Mouse (Mus musculus): ENCODE results near the gene Dnajc22. TPM values are rescaled to one million over a fixed set of nuclear protein-coding genes. Genes with fewer than 3 reads are reported as not detected.

The Dnajc22 gene
- total and polyA plus RNA-seq, 3 experiments = 0.16 TPM; not detected in 2

DNA sequence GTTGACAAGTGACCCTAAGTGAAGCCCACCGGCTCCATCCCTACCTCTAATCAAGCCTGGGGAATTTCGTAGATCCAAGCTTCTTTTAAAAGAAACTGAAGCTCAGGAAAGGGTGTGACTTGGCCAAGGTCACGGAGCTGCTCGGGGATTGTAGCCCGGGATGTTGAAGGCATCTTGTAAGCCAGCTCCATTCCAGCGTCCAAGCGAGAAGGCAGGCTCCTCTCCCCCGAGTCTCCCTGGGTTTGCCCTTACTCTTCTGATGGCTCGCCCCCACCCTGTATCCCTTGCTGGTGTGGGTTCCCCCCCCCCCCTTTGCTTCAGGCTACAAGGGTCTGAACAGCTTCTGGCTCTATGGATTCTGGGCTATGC lies 5.5 kb downstream of the Dnajc22 start:
- H3K27me3 ChIP-seq (ENCODE audit: insufficient read depth, low read length) = peaks cover 70% of the 10 kb centered on the region
- H3K36me3 ChIP-seq (replicated peaks) = no peaks in the 10 kb centered on the region
- no peaks in the 10 kb centered on the region for H3K9me3 ChIP-seq (replicated peaks)
- DNase-seq (ENCODE audit: low spot score) (no peak), ATAC-seq (ENCODE audit: extremely low read depth, insufficient number of reproducible peaks, low FRiP score, poor library complexity, severe bottlenecking) (no peak)
- peaks cover 2% of the 10 kb centered on the region for H3K4me1 ChIP-seq (ENCODE audit: insufficient read depth, low read depth, low read length)
- H3K4me3 ChIP-seq (ENCODE audit: low read depth, low read length) = no peak overlapping the region
- no peak for TF ChIP-seq GATA1 (IDR thresholded peaks at IDR 0.05; ENCODE audit: borderline replicate concordance, low read length)
- no peak for TF ChIP-seq TAL1 (conservative IDR thresholded peaks at IDR 0.05; ENCODE audit: low read depth, low read length)
- TF ChIP-seq POLR2AphosphoS5 (IDR thresholded peaks at IDR 0.05; ENCODE audit: insufficient replicate concordance, low read depth, low read length) = no peak
- no peak for TF ChIP-seq GATA2 (IDR thresholded peaks at IDR 0.05; ENCODE audit: borderline replicate concordance, low read depth, low read length)
- no peak for TF ChIP-seq CTCF (IDR thresholded peaks at IDR 0.05; ENCODE audit: low read depth, low read length)

DNA sequence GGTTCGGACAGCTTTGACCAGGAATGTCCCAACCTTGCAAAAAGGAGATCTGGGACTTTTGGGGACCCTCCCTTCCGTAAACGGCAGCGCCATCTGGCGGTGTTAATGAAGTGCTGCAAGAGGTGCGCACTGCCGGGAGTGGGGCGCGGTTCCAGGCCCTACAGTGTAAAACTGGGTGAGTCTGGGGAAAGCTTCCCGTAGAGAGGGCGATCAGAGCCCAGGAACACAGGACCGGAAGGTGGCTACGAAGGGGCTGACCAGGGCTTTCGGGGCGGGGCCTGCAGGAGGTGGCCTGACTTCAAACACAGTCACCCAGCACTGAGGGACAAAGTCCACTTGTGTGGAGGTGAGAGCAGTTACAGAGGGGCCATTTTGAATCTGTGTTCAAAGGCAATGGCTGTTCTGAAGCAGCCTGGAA lies 6.2 kb downstream of the Dnajc22 start:
- H3K9me3 ChIP-seq (replicated peaks) = no peaks in the 10 kb centered on the region
- TF ChIP-seq CTCF (IDR thresholded peaks at IDR 0.05; ENCODE audit: low read depth, low read length) = peak; percentile 16; the same call in 1 of the 2 replicates
- no peak for TF ChIP-seq TAL1 (conservative IDR thresholded peaks at IDR 0.05; ENCODE audit: low read depth, low read length)
- no peak for TF ChIP-seq POLR2AphosphoS5 (IDR thresholded peaks at IDR 0.05; ENCODE audit: insufficient replicate concordance, low read depth, low read length)
- no peak for TF ChIP-seq GATA1 (IDR thresholded peaks at IDR 0.05; ENCODE audit: borderline replicate concordance, low read length)
- no peaks in the 10 kb centered on the region; the same call in 1 of the 2 replicates for H3K4me1 ChIP-seq (ENCODE audit: insufficient read depth, low read depth, low read length)
- DNase-seq (ENCODE audit: low spot score) (no peak), ATAC-seq (ENCODE audit: extremely low read depth, insufficient number of reproducible peaks, low FRiP score, poor library complexity, severe bottlenecking) (no peak)
- peaks cover 66% of the 10 kb centered on the region for H3K27me3 ChIP-seq (ENCODE audit: insufficient read depth, low read length)
- no peak overlapping the region for H3K4me3 ChIP-seq (ENCODE audit: low read depth, low read length)
- H3K36me3 ChIP-seq (replicated peaks) = no peaks in the 10 kb centered on the region

DNA sequence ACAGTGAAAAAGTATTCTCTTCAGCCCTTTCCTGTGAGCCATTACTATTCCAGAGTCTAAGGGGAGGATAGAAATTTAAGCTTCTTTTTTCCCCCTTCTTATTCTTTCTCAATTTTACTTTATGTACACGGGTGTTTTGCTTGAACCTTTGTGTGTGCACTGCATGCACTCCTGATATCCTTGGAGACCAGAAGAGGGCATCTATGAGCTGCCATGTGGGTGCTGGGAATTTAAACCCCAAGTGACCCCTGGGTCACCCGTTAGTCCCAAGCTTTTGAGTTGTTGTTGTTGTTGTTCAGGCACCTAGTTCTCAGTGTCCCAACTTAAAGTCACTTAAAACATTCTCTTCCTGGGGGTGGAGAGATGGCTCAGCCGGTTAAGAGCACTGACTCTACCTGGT lies 7.0 kb downstream of the Dnajc22 start:
- Histone ChIP-seq H3K4me1 (ENCODE audit: insufficient read depth, low read depth, low read length) (no peaks in the 10 kb centered on the region; the same call in 1 of the 2 replicates), H3K36me3 (replicated peaks) (no peaks in the 10 kb centered on the region), H3K4me3 (ENCODE audit: low read depth, low read length) (no peak overlapping the region), H3K9me3 (replicated peaks) (no peaks in the 10 kb centered on the region), H3K27me3 (ENCODE audit: insufficient read depth, low read length) (peaks cover 61% of the 10 kb centered on the region)
- no peak for DNase-seq (ENCODE audit: low spot score)
- no peak for ATAC-seq (ENCODE audit: extremely low read depth, insufficient number of reproducible peaks, low FRiP score, poor library complexity, severe bottlenecking)
- TF ChIP-seq GATA1 (IDR thresholded peaks at IDR 0.05; ENCODE audit: borderline replicate concordance, low read length) = no peak
- TF ChIP-seq TAL1 (conservative IDR thresholded peaks at IDR 0.05; ENCODE audit: low read depth, low read length) = no peak
- TF ChIP-seq CTCF (IDR thresholded peaks at IDR 0.05; ENCODE audit: low read depth, low read length) = no peak
- TF ChIP-seq GATA2 (IDR thresholded peaks at IDR 0.05; ENCODE audit: borderline replicate concordance, low read depth, low read length) = no peak
- no peak for TF ChIP-seq POLR2AphosphoS5 (IDR thresholded peaks at IDR 0.05; ENCODE audit: insufficient replicate concordance, low read depth, low read length)

DNA sequence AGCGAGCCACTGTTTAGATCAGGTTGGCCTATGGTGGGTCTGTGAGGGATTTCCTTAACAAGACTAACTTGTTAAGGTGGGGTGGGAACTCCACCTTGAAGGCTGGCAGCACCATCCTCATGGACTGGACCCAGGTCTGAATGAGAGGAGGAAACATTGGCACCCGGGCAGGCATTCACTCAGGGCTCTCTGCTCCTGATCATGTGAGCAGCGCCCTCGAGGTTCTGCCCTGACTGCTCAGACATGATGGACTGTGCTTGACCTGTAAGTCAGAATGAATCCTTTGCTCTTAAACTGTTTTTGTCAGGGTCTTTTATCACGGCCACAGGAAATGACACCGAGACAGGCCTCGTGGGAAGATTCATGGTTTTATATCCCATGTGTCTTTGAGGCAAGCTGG lies 12.3 kb downstream of the Dnajc22 start:
- no peaks in the 10 kb centered on the region for H3K4me1 ChIP-seq (ENCODE audit: insufficient read depth, low read depth, low read length)
- TF ChIP-seq GATA2 (IDR thresholded peaks at IDR 0.05; ENCODE audit: borderline replicate concordance, low read depth, low read length) = no peak
- no peak for TF ChIP-seq CTCF (IDR thresholded peaks at IDR 0.05; ENCODE audit: low read depth, low read length)
- no peak for TF ChIP-seq GATA1 (IDR thresholded peaks at IDR 0.05; ENCODE audit: borderline replicate concordance, low read length)
- TF ChIP-seq TAL1 (conservative IDR thresholded peaks at IDR 0.05; ENCODE audit: low read depth, low read length) = no peak
- TF ChIP-seq POLR2AphosphoS5 (IDR thresholded peaks at IDR 0.05; ENCODE audit: insufficient replicate concordance, low read depth, low read length) = no peak
- no peak for ATAC-seq (ENCODE audit: extremely low read depth, insufficient number of reproducible peaks, low FRiP score, poor library complexity, severe bottlenecking)
- no peaks in the 10 kb centered on the region for H3K36me3 ChIP-seq (replicated peaks)
- no peaks in the 10 kb centered on the region for H3K9me3 ChIP-seq (replicated peaks)
- no peak overlapping the region for H3K4me3 ChIP-seq (ENCODE audit: low read depth, low read length)
- DNase-seq (ENCODE audit: low spot score) = no peak
- H3K27me3 ChIP-seq (ENCODE audit: insufficient read depth, low read length) = peaks cover 16% of the 10 kb centered on the region

DNA sequence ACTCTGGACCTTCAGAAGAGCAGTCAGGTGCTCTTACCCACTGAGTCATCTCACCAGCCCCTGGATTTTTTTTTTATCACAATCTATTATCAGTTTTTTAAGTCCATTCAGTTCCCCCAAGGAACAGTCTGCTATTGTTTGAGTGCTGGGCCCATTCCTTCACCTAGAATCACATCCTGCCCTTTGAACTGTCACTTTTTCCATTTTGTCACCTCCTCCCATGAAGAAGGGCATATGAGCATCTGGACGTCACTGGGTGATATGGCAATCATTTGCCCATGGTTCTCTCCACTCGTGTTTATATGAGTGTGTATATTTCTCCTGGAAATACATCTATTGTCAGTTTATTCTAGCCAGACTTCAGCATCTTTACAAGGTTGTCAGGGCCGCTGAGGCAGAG lies 14.9 kb downstream of the Dnajc22 start:
- H3K4me3 ChIP-seq (ENCODE audit: low read depth, low read length) = no peak overlapping the region
- H3K4me1 ChIP-seq (ENCODE audit: insufficient read depth, low read depth, low read length) = no peaks in the 10 kb centered on the region
- ATAC-seq (ENCODE audit: extremely low read depth, insufficient number of reproducible peaks, low FRiP score, poor library complexity, severe bottlenecking) (no peak), DNase-seq (ENCODE audit: low spot score) (no peak)
- H3K9me3 ChIP-seq (replicated peaks) = no peaks in the 10 kb centered on the region
- H3K36me3 ChIP-seq (replicated peaks) = no peaks in the 10 kb centered on the region
- TF ChIP-seq POLR2AphosphoS5 (IDR thresholded peaks at IDR 0.05; ENCODE audit: insufficient replicate concordance, low read depth, low read length) (no peak), CTCF (IDR thresholded peaks at IDR 0.05; ENCODE audit: low read depth, low read length) (no peak), GATA1 (IDR thresholded peaks at IDR 0.05; ENCODE audit: borderline replicate concordance, low read length) (no peak), GATA2 (IDR thresholded peaks at IDR 0.05; ENCODE audit: borderline replicate concordance, low read depth, low read length) (no peak), TAL1 (conservative IDR thresholded peaks at IDR 0.05; ENCODE audit: low read depth, low read length) (no peak)
- peaks cover 7% of the 10 kb centered on the region for H3K27me3 ChIP-seq (ENCODE audit: insufficient read depth, low read length)

DNA sequence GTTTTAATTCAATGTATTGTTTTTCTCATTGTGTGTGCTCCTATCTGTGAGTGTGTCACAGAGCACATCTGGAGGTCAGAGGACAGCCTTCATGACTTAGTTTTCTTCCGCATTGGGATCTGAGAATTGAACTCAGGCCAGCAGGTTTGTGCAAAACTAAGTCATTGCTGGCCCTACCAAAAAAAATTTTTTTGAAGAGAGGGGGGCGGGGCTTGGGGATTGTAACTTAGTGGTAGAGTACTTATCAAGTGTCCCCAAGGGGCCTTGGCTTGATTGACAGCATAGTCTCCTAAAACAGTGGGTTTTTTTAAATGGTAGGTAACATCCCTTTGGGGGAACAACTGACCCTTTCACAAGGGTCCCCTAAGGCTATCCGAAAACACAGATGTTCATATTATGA lies 18.2 kb downstream of the Dnajc22 start:
- no peak overlapping the region for H3K4me3 ChIP-seq (ENCODE audit: low read depth, low read length)
- no peaks in the 10 kb centered on the region for H3K4me1 ChIP-seq (ENCODE audit: insufficient read depth, low read depth, low read length)
- DNase-seq (ENCODE audit: low spot score) (no peak), ATAC-seq (ENCODE audit: extremely low read depth, insufficient number of reproducible peaks, low FRiP score, poor library complexity, severe bottlenecking) (no peak)
- no peaks in the 10 kb centered on the region for H3K36me3 ChIP-seq (replicated peaks)
- TF ChIP-seq GATA1 (IDR thresholded peaks at IDR 0.05; ENCODE audit: borderline replicate concordance, low read length) (no peak), POLR2AphosphoS5 (IDR thresholded peaks at IDR 0.05; ENCODE audit: insufficient replicate concordance, low read depth, low read length) (no peak), GATA2 (IDR thresholded peaks at IDR 0.05; ENCODE audit: borderline replicate concordance, low read depth, low read length) (no peak), TAL1 (conservative IDR thresholded peaks at IDR 0.05; ENCODE audit: low read depth, low read length) (no peak), CTCF (IDR thresholded peaks at IDR 0.05; ENCODE audit: low read depth, low read length) (no peak)
- no peaks in the 10 kb centered on the region for H3K9me3 ChIP-seq (replicated peaks)
- H3K27me3 ChIP-seq (ENCODE audit: insufficient read depth, low read length) = 0 out of 2 replicates have a peak, but pooled peaks cover 2% of the 10 kb centered on the region
